Mouse (Mus musculus): Measurements from ENCODE around the gene Rhobtb3.

DNA sequence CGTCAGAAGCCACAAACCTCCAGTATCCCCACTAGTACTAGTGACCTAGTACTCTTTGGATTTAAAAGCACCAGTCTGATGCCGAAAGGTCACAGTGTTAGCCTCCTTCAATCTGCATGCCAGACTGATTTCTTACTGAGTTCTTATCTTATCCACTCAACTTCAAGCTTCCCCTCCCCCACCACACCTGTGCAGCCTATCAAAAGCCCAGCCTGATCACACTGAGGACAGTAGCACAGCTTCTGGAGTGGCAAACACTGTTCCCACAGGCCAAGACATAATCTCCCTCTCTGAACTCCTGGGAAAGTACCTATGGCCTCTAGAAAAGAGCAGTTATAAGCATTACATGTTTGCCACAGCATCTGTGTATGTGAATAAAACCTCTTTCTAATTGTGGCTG, 35.5 kb downstream of the Rhobtb3 start:
- TF ChIP-seq TAL1 (IDR thresholded peaks at IDR 0.05; ENCODE audit: low read length) (no peak), GATA1 (IDR thresholded peaks at IDR 0.05; ENCODE audit: low read length) (no peak)

All from erythroblast, embryonic 14.5 days (primary cell).